Mouse (Mus musculus): ENCODE measurements at regions not wholly inside any gene's neighbourhood (a gene's known extent, or its start where the extent isn't known, plus 50 kb on each side); places are given as distances from the start of the nearest gene placed in this dataset.

- no peak for DNase-seq
Observed at GRCm38 (mm10) chr17:48795773-48796172, 136.4 kb upstream of the Lrfn2 start.

- no peak for DNase-seq
Observed at GRCm38 (mm10) chr17:48798196-48798595, 134.0 kb upstream of the Lrfn2 start.

GRCm38 (mm10) chr17:48802673-48803072, 129.5 kb upstream of the Lrfn2 start:
- DNase-seq: no peak

GRCm38 (mm10) chr17:48807905-48808304, 124.3 kb upstream of the Lrfn2 start:
- no peak for DNase-seq

GRCm38 (mm10) chr17:48814753-48815504, 117.2 kb upstream of the Lrfn2 start:
- no peak for DNase-seq

GRCm38 (mm10) chr17:48816588-48817324, 115.4 kb upstream of the Lrfn2 start:
- DNase-seq: no peak

GRCm38 (mm10) chr17:48817551-48817950, 114.6 kb upstream of the Lrfn2 start:
- DNase-seq: no peak

- no peak for DNase-seq
Observed at GRCm38 (mm10) chr17:48819703-48820102, 112.5 kb upstream of the Lrfn2 start.

- DNase-seq: no peak
Observed at GRCm38 (mm10) chr17:48822101-48822876, 109.9 kb upstream of the Lrfn2 start.

GRCm38 (mm10) chr17:48823921-48824320, 108.3 kb upstream of the Lrfn2 start:
- no peak for DNase-seq

- no peak for DNase-seq
Observed at GRCm38 (mm10) chr17:48825212-48825913, 106.8 kb upstream of the Lrfn2 start.

- DNase-seq: no peak
Observed at GRCm38 (mm10) chr17:48838297-48838979, 93.7 kb upstream of the Lrfn2 start.

GRCm38 (mm10) chr17:48847890-48848289, 84.3 kb upstream of the Lrfn2 start:
- DNase-seq: no peak

GRCm38 (mm10) chr17:48850910-48851309, 81.3 kb upstream of the Lrfn2 start:
- no peak for DNase-seq

GRCm38 (mm10) chr17:48858891-48859290, 73.3 kb upstream of the Lrfn2 start:
- DNase-seq: no peak

GRCm38 (mm10) chr17:48870443-48870842, 61.7 kb upstream of the Lrfn2 start:
- no peak for DNase-seq

GRCm38 (mm10) chr17:48877505-48877904, 54.7 kb upstream of the Lrfn2 start:
- DNase-seq: no peak

- DNase-seq: no peak
Observed at GRCm38 (mm10) chr17:48880590-48880989, 51.6 kb upstream of the Lrfn2 start.

GRCm38 (mm10) chr17:48881946-48882345, 50.2 kb upstream of the Lrfn2 start:
- DNase-seq: no peak

Measured in B cell, adult 2 months (primary cell).